ENCODE assay signal across 7 mouse cellular contexts in genomic region chr12:15817365-15817764, GRCm38 (mm10). TPM values are rescaled to one million over a fixed set of nuclear protein-coding genes. Genes with fewer than 3 reads are reported as not detected.
DNase-seq lines count a peak whose midpoint lies in the region; ATAC-seq lines count a peak whose summit lies in the region.

No protein-coding gene starts in this region.

- peaks cover 4% of the 10 kb centered on the region; the same call in 1 of the 2 replicates for H3K4me1 ChIP-seq in forebrain, embryonic 14.5 days (ENCODE audit: control insufficient read depth, insufficient read depth, low read length)
- H3K4me1 ChIP-seq in intestine, embryonic 14.5 days (replicated peaks; ENCODE audit: control insufficient read depth, insufficient read depth, low read length) = peaks cover 7% of the 10 kb centered on the region
- H3K4me1 ChIP-seq in liver, embryonic 15.5 days (replicated peaks) = peaks cover 20% of the 10 kb centered on the region

- ATAC-seq in forebrain, embryonic 14.5 days = no peak
- no peak for ATAC-seq in intestine, embryonic 14.5 days (replicated peaks; ENCODE audit: low FRiP score, low TSS enrichment, low read depth)
- ATAC-seq in liver, embryonic 15.5 days (ENCODE audit: insufficient read depth) = no peak

- peak; percentile 20 for DNase-seq in right cerebral cortex, adult 18-20 months
- no peak for DNase-seq in right cerebral cortex, postnatal 14 days
- peak; percentile 62 for DNase-seq in forebrain, embryonic 14.5 days (ENCODE audit: low spot score)
- no peak for DNase-seq in intestine, embryonic 14.5 days (ENCODE audit: low spot score)
- no peak for DNase-seq in urinary bladder, postnatal 25 days (ENCODE audit: low spot score)
- no peak for DNase-seq in retina, embryonic 14.5 days (ENCODE audit: low spot score)

- peak overlapping the region; percentile 96; the same call in 1 of the 2 replicates for H3K27ac ChIP-seq in forebrain, embryonic 14.5 days (ENCODE audit: low read depth, low read length)
- H3K27ac ChIP-seq in intestine, embryonic 14.5 days (ENCODE audit: low read depth) = peak overlapping the region; percentile 94; the same call in 1 of the 2 replicates
- no peak overlapping the region for H3K27ac ChIP-seq in liver, embryonic 15.5 days (replicated peaks)

- peak overlapping the region; percentile 99 for H3K9ac ChIP-seq in forebrain, embryonic 14.5 days (ENCODE audit: low read length)
- H3K9ac ChIP-seq in intestine, embryonic 14.5 days (ENCODE audit: low read length) = peak overlapping the region; percentile 91
- H3K9ac ChIP-seq in liver, embryonic 15.5 days = no peak overlapping the region

- peak overlapping the region; percentile 57 for H3K4me2 ChIP-seq in forebrain, embryonic 14.5 days (ENCODE audit: low read length)
- peak overlapping the region; percentile 83 for H3K4me2 ChIP-seq in intestine, embryonic 14.5 days (ENCODE audit: low read length)
- peak overlapping the region; percentile 85 for H3K4me2 ChIP-seq in liver, embryonic 15.5 days

- H3K9me3 ChIP-seq in forebrain, embryonic 14.5 days (replicated peaks; ENCODE audit: control insufficient read depth, low read length) = no peaks in the 10 kb centered on the region
- H3K9me3 ChIP-seq in intestine, embryonic 14.5 days (ENCODE audit: control insufficient read depth, low read length) = no peaks in the 10 kb centered on the region
- H3K9me3 ChIP-seq in liver, embryonic 15.5 days (replicated peaks) = no peaks in the 10 kb centered on the region

- H3K27me3 ChIP-seq in forebrain, embryonic 14.5 days (replicated peaks; ENCODE audit: control insufficient read depth, insufficient read depth, low read length) = no peaks in the 10 kb centered on the region
- no peaks in the 10 kb centered on the region for H3K27me3 ChIP-seq in intestine, embryonic 14.5 days (replicated peaks; ENCODE audit: control insufficient read depth, insufficient read depth, low read length)
- peaks cover 52% of the 10 kb centered on the region for H3K27me3 ChIP-seq in liver, embryonic 15.5 days

- 23% methylated on average over 4 of the region's 4 CpGs for WGBS in forebrain, embryonic 14.5 days
- WGBS in intestine, embryonic 14.5 days = 24% methylated on average over 4 of the region's 4 CpGs
- 40% methylated on average over 4 of the region's 4 CpGs for WGBS in liver, embryonic 15.5 days (ENCODE audit: insufficient replicate concordance)

- H3K36me3 ChIP-seq in forebrain, embryonic 14.5 days (ENCODE audit: control insufficient read depth, insufficient read depth, low read length) = no peaks in the 10 kb centered on the region
- H3K36me3 ChIP-seq in intestine, embryonic 14.5 days (ENCODE audit: control insufficient read depth, insufficient read depth, low read length) = no peaks in the 10 kb centered on the region
- no peaks in the 10 kb centered on the region for H3K36me3 ChIP-seq in liver, embryonic 15.5 days (replicated peaks)

- H3K4me3 ChIP-seq in forebrain, embryonic 14.5 days (ENCODE audit: low read depth, low read length) = peak overlapping the region; percentile 91
- peak overlapping the region; percentile 84 for H3K4me3 ChIP-seq in intestine, embryonic 14.5 days (ENCODE audit: low read depth, low read length)
- H3K4me3 ChIP-seq in liver, embryonic 15.5 days (replicated peaks) = peak overlapping the region; percentile 63

RNA-seq across cellular contexts. Expression of gene Trib2, which starts 0.6 kb away (rescaled TPM):
- polyA plus RNA-seq in forebrain, embryonic 14.5 days (2014; fragmentation: Nextera tagmentation; extraction: Ambion mirVana) = 87.4 and 100 TPM in 2 replicates
- 26.5 and 28.9 TPM in 2 replicates for polyA plus RNA-seq in intestine, embryonic 14.5 days (2014; fragmentation: Nextera tagmentation; extraction: Ambion mirVana)
- 2.2 and 2.3 TPM in 2 replicates for polyA plus RNA-seq in liver, embryonic 15.5 days (2015; fragmentation: Nextera tagmentation; extraction: Ambion mirVana)

Comparison
In these comparisons a context has a peak if more than half of its experiments do, and no peak if none do; other contexts are left out.
1. DNase-seq: peak in right cerebral cortex, adult 18-20 months (single experiment) and forebrain, embryonic 14.5 days (single experiment); none in right cerebral cortex, postnatal 14 days (single experiment), intestine, embryonic 14.5 days (single experiment), urinary bladder, postnatal 25 days (single experiment) and retina, embryonic 14.5 days (single experiment).
2. Peak in every context shown above with its lines, with median percentiles within 50 percentile points of each other: H3K4me2 ChIP-seq and H3K4me3 ChIP-seq.